Mouse (Mus musculus) myocyte (in vitro differentiated cells): ENCODE results near the gene Tsga13. TPM values are rescaled to one million over a fixed set of nuclear protein-coding genes. Genes with fewer than 3 reads are reported as not detected.
A peak's percentile ranks its signal among the peaks of the same experiment; 100 is the strongest.

ENCODE experiments used
- H3K27me3 ChIP-seq: one replicate; pipeline ENCODE4 v1.6.1; 2011; ENCODE audit not compliant: control insufficient read depth, insufficient read depth, insufficient read length
- H3K36me3 ChIP-seq: one replicate; pipeline ENCODE4 v1.6.1; 2011; ENCODE audit not compliant: control insufficient read depth, insufficient read depth
- H3K4me2 ChIP-seq: one replicate; pipeline ENCODE4 v1.6.1; 2011; ENCODE audit warnings: low read depth, control low read depth
- H3K4me3 ChIP-seq: one replicate; pipeline ENCODE4 v1.5.1; 2011; ENCODE audit warnings: mild to moderate bottlenecking, control low read depth, moderate library complexity
- H3K79me2 ChIP-seq: one replicate; pipeline ENCODE4 v1.6.1; 2011; ENCODE audit not compliant: control insufficient read depth, insufficient read depth
- H3ac ChIP-seq: one replicate; pipeline ENCODE4 v1.6.1; 2011; ENCODE audit not compliant: control insufficient read depth, insufficient read length
- CEBPB ChIP-seq: IDR thresholded peaks from 2 replicates; pipeline ENCODE4 v1.6.1; 2011; ENCODE audit warnings: mild to moderate bottlenecking, moderate library complexity; ENCODE audit not compliant: poor library complexity, insufficient read depth, severe bottlenecking
- E2F4 ChIP-seq: IDR thresholded peaks from one replicate; pipeline ENCODE4 v1.6.1; 2011; ENCODE audit warnings: mild to moderate bottlenecking, control low read depth, moderate library complexity; ENCODE audit not compliant: insufficient read depth
- MAX ChIP-seq: IDR thresholded peaks from one replicate; pipeline ENCODE4 v1.6.1; 2011; ENCODE audit warnings: low read depth, mild to moderate bottlenecking, control low read depth
- MYOD1 ChIP-seq, 3 experiments: IDR thresholded peaks; one replicate each; pipeline ENCODE4 v1.6.1; 2011; ENCODE audit warnings: control low read depth in 2 of 3, low read depth in 2 of 3, mild to moderate bottlenecking in 2 of 3, moderate library complexity in 1 of 3; ENCODE audit not compliant: insufficient read length in 2 of 3, control insufficient read depth in 1 of 3
- MYOG ChIP-seq, 3 experiments: IDR thresholded peaks; one replicate each; pipeline ENCODE4 v1.6.1; 2011; ENCODE audit warnings: control low read depth in 2 of 3, low read depth in 2 of 3, mild to moderate bottlenecking in 2 of 3; ENCODE audit not compliant: insufficient read length in 2 of 3, control insufficient read depth in 1 of 3, insufficient read depth in 1 of 3
- POLR2A ChIP-seq: IDR thresholded peaks from one replicate; pipeline ENCODE4 v1.6.1; 2011; ENCODE audit warnings: low read depth, mild to moderate bottlenecking, control low read depth, moderate library complexity; ENCODE audit not compliant: insufficient read length
- POLR2AphosphoS2 ChIP-seq: IDR thresholded peaks from one replicate; pipeline ENCODE4 v1.6.1; 2011; ENCODE audit warnings: low read depth, control low read depth; ENCODE audit not compliant: insufficient read length
- REST ChIP-seq: IDR thresholded peaks from one replicate; pipeline ENCODE4 v1.6.1; 2011; ENCODE audit warnings: mild to moderate bottlenecking, control low read depth, moderate library complexity; ENCODE audit not compliant: insufficient read depth, insufficient read length
- SRF ChIP-seq: IDR thresholded peaks from one replicate; pipeline ENCODE4 v1.6.1; 2011; ENCODE audit warnings: low read depth; ENCODE audit not compliant: control insufficient read depth, insufficient read length
- TCF12 ChIP-seq: IDR thresholded peaks from one replicate; pipeline ENCODE4 v1.6.1; 2011; ENCODE audit warnings: mild to moderate bottlenecking, control low read depth; ENCODE audit not compliant: poor library complexity, insufficient read depth, severe bottlenecking
- TCF3 ChIP-seq: IDR thresholded peaks from one replicate; pipeline ENCODE4 v1.6.1; 2011; ENCODE audit warnings: low read depth, control low read depth; ENCODE audit not compliant: insufficient read length
- USF1 ChIP-seq: IDR thresholded peaks from one replicate; pipeline ENCODE4 v1.6.1; 2011; ENCODE audit warnings: low read depth, mild to moderate bottlenecking, control low read depth, moderate library complexity
- polyA plus RNA-seq: library from polyadenylated mRNA; unstranded; fragments of >200 nt; fragmentation: generic; extraction: Trizol; gene quantifications from one replicate; pipeline ENCODE4 v1.2.1, GENCODE M21; 2012; ENCODE audit warnings: missing spikeins

Tsga13 gene
- polyA plus RNA-seq, 1 experiment: not detected

GRCm38 (mm10) chr6:30876661-30877060, 38.7 kb downstream of the Tsga13 start:
- H3K4me2 ChIP-seq: peak overlapping the region; percentile 38
- TF ChIP-seq CEBPB: no peak
- no peak for TF ChIP-seq USF1
- no peak for TF ChIP-seq SRF
- TF ChIP-seq E2F4: no peak
- no peak for TF ChIP-seq MYOD1 (IDR thresholded peaks at IDR 0.05; ENCODE audit: control insufficient read depth in 1 of 3, insufficient read length in 2 of 3, low read depth in 2 of 3)
- no peak for TF ChIP-seq POLR2AphosphoS2
- TF ChIP-seq MYOG (IDR thresholded peaks at IDR 0.05; ENCODE audit: control insufficient read depth in 1 of 3, insufficient read depth in 1 of 3, insufficient read length in 2 of 3, low read depth in 2 of 3): no peak
- no peak for TF ChIP-seq REST
- no peak for TF ChIP-seq TCF12
- TF ChIP-seq POLR2A: no peak
- TF ChIP-seq TCF3: no peak
- no peak for TF ChIP-seq MAX

GRCm38 (mm10) chr6:30866501-30866900, 48.9 kb downstream of the Tsga13 start:
- H3K79me2 ChIP-seq: no peaks in the 10 kb centered on the region
- H3K27me3 ChIP-seq: no peaks in the 10 kb centered on the region
- H3ac ChIP-seq: no peak overlapping the region
- H3K4me3 ChIP-seq: no peak overlapping the region
- peaks cover 3% of the 10 kb centered on the region for H3K36me3 ChIP-seq
- no peak overlapping the region for H3K4me2 ChIP-seq
- TF ChIP-seq MYOG (IDR thresholded peaks at IDR 0.05; ENCODE audit: control insufficient read depth in 1 of 3, insufficient read depth in 1 of 3, insufficient read length in 2 of 3, low read depth in 2 of 3) (peak; percentile 26 to 66 (median 52)), SRF (no peak), MYOD1 (IDR thresholded peaks at IDR 0.05; ENCODE audit: control insufficient read depth in 1 of 3, insufficient read length in 2 of 3, low read depth in 2 of 3) (peak; percentile 51 to 73 (median 65))

More at GRCm38 (mm10) chr6:30876661-30877060, 38.7 kb downstream of the Tsga13 start:
- H3K79me2 ChIP-seq: no peaks in the 10 kb centered on the region
- no peak overlapping the region for H3K4me3 ChIP-seq
- no peaks in the 10 kb centered on the region for H3K27me3 ChIP-seq
- peaks cover 25% of the 10 kb centered on the region for H3K36me3 ChIP-seq
- no peak overlapping the region for H3ac ChIP-seq

GRCm38 (mm10) chr6:30865031-30865678, 50.2 kb downstream of the Tsga13 start:
- Histone ChIP-seq H3K79me2 (no peaks in the 10 kb centered on the region), H3K4me2 (no peak overlapping the region), H3K27me3 (no peaks in the 10 kb centered on the region), H3K4me3 (no peak overlapping the region), H3K36me3 (no peaks in the 10 kb centered on the region), H3ac (no peak overlapping the region)
- TF ChIP-seq SRF: no peak
- no peak for TF ChIP-seq E2F4
- TF ChIP-seq MYOG (IDR thresholded peaks at IDR 0.05; ENCODE audit: control insufficient read depth in 1 of 3, insufficient read depth in 1 of 3, insufficient read length in 2 of 3, low read depth in 2 of 3): no peak
- no peak for TF ChIP-seq CEBPB
- TF ChIP-seq MYOD1 (IDR thresholded peaks at IDR 0.05; ENCODE audit: control insufficient read depth in 1 of 3, insufficient read length in 2 of 3, low read depth in 2 of 3): no peak
- TF ChIP-seq USF1: no peak
- TF ChIP-seq POLR2AphosphoS2: no peak

GRCm38 (mm10) chr6:30855956-30856355, 59.4 kb downstream of the Tsga13 start:
- Histone ChIP-seq H3K36me3 (peaks cover 41% of the 10 kb centered on the region), H3K4me3 (no peak overlapping the region), H3K27me3 (no peaks in the 10 kb centered on the region), H3ac (no peak overlapping the region), H3K79me2 (no peaks in the 10 kb centered on the region), H3K4me2 (no peak overlapping the region)
- no peak for TF ChIP-seq MYOG (IDR thresholded peaks at IDR 0.05; ENCODE audit: control insufficient read depth in 1 of 3, insufficient read depth in 1 of 3, insufficient read length in 2 of 3, low read depth in 2 of 3)
- no peak for TF ChIP-seq CEBPB
- TF ChIP-seq REST: no peak
- TF ChIP-seq MAX: no peak
- no peak for TF ChIP-seq E2F4
- no peak for TF ChIP-seq USF1
- TF ChIP-seq POLR2AphosphoS2: no peak
- TF ChIP-seq SRF: no peak

GRCm38 (mm10) chr6:30855205-30855604, 60.2 kb downstream of the Tsga13 start:
- no peaks in the 10 kb centered on the region for H3K27me3 ChIP-seq
- no peak for TF ChIP-seq POLR2A
- no peak for TF ChIP-seq POLR2AphosphoS2
- TF ChIP-seq SRF: no peak
- TF ChIP-seq TCF12: no peak
- no peak for TF ChIP-seq USF1
- TF ChIP-seq CEBPB: no peak
- TF ChIP-seq MYOG (IDR thresholded peaks at IDR 0.05; ENCODE audit: control insufficient read depth in 1 of 3, insufficient read depth in 1 of 3, insufficient read length in 2 of 3, low read depth in 2 of 3): no peak
- TF ChIP-seq MAX: no peak
- no peak for TF ChIP-seq E2F4
- no peak for TF ChIP-seq TCF3
- no peak for TF ChIP-seq MYOD1 (IDR thresholded peaks at IDR 0.05; ENCODE audit: control insufficient read depth in 1 of 3, insufficient read length in 2 of 3, low read depth in 2 of 3)
- TF ChIP-seq REST: no peak
- no peak overlapping the region for H3K4me3 ChIP-seq
- no peaks in the 10 kb centered on the region for H3K79me2 ChIP-seq
- no peak overlapping the region for H3ac ChIP-seq
- H3K4me2 ChIP-seq: no peak overlapping the region
- H3K36me3 ChIP-seq: peaks cover 41% of the 10 kb centered on the region
